Mouse (Mus musculus): ENCODE data around the gene Parva.

GRCm38 (mm10) chr7:112483382-112483781, 56.1 kb downstream of the Parva start:
- TF ChIP-seq CTCF (conservative IDR thresholded peaks at IDR 0.05; ENCODE audit: low read length) (no peak), NANOG (IDR thresholded peaks at IDR 0.05; ENCODE audit: borderline replicate concordance, low read length) (no peak)
